Mouse (Mus musculus): ENCODE results near the gene Acp2. TPM values are rescaled to one million over a fixed set of nuclear protein-coding genes. Genes with fewer than 3 reads are reported as not detected.

Gene Acp2
- polyA plus RNA-seq, 1 experiment from 2014 or later: 34.9 TPM

GRCm38 (mm10) chr2:91248366-91248765 is 45.7 kb downstream of the Acp2 start:
- Histone ChIP-seq H3K4me1 (replicated peaks) (peaks cover 3% of the 10 kb centered on the region; the same call in 1 of the 2 replicates), H3K27me3 (ENCODE audit: insufficient read depth, poor library complexity, severe bottlenecking) (peaks cover 12% of the 10 kb centered on the region), H3K9me3 (no peaks in the 10 kb centered on the region), H3K27ac (no peak overlapping the region), H3K36me3 (no peaks in the 10 kb centered on the region), H3K4me3 (no peak overlapping the region)
- DNase-seq (ENCODE audit: low spot score): no peak
- 84% methylated on average over 4 of the region's 4 CpGs for WGBS

GRCm38 (mm10) chr2:91252001-91252400 is 49.3 kb downstream of the Acp2 start:
- Histone ChIP-seq H3K4me3 (no peak overlapping the region), H3K36me3 (no peaks in the 10 kb centered on the region), H3K27ac (no peak overlapping the region), H3K27me3 (ENCODE audit: insufficient read depth, poor library complexity, severe bottlenecking) (peaks cover 38% of the 10 kb centered on the region), H3K4me1 (replicated peaks) (peaks cover 26% of the 10 kb centered on the region), H3K9me3 (no peaks in the 10 kb centered on the region)
- no peak for DNase-seq (ENCODE audit: low spot score)
- 82% methylated on average over 4 of the region's 4 CpGs for WGBS

- DNase-seq (ENCODE audit: low spot score): no peak
- WGBS: 58% methylated on average over 4 of the region's 4 CpGs
- Histone ChIP-seq H3K4me3 (no peak overlapping the region), H3K27ac (no peak overlapping the region), H3K27me3 (ENCODE audit: insufficient read depth, poor library complexity, severe bottlenecking) (peaks cover 39% of the 10 kb centered on the region), H3K9me3 (no peaks in the 10 kb centered on the region), H3K4me1 (replicated peaks) (peaks cover 31% of the 10 kb centered on the region), H3K36me3 (no peaks in the 10 kb centered on the region)
These were observed 49.8 kb downstream of the Acp2 start for GRCm38 (mm10) chr2:91252512-91252911.

GRCm38 (mm10) chr2:91254725-91255380 is 52.2 kb downstream of the Acp2 start:
- H3K9me3 ChIP-seq: no peaks in the 10 kb centered on the region
- WGBS: 31% methylated on average over 8 of the region's 8 CpGs
- H3K36me3 ChIP-seq: no peaks in the 10 kb centered on the region
- peaks cover 49% of the 10 kb centered on the region for H3K4me1 ChIP-seq (replicated peaks)
- H3K27ac ChIP-seq: 0 out of 2 replicates have a peak overlapping the region, but pooled peaks have one; percentile 91
- peak overlapping the region; percentile 70; the same call in 1 of the 2 replicates for H3K4me3 ChIP-seq
- DNase-seq (ENCODE audit: low spot score): no peak
- peaks cover 50% of the 10 kb centered on the region for H3K27me3 ChIP-seq (ENCODE audit: insufficient read depth, poor library complexity, severe bottlenecking)

- peaks cover 50% of the 10 kb centered on the region for H3K27me3 ChIP-seq (ENCODE audit: insufficient read depth, poor library complexity, severe bottlenecking)
- H3K4me1 ChIP-seq (replicated peaks): peaks cover 49% of the 10 kb centered on the region
- H3K36me3 ChIP-seq: peaks cover under 1% of the 10 kb centered on the region; the same call in 1 of the 2 replicates
- no peaks in the 10 kb centered on the region for H3K9me3 ChIP-seq
- DNase-seq (ENCODE audit: low spot score): peak; percentile 59
- WGBS: 1% methylated on average over 27 of the region's 27 CpGs
- H3K27ac ChIP-seq: peak within 1 kb of the TSS; percentile 91
- peak within 1 kb of the TSS; percentile 70 for H3K4me3 ChIP-seq
These were observed 53.0 kb downstream of the Acp2 start, which contains the start of gene Pacsin3 for GRCm38 (mm10) chr2:91255661-91256150. Gene Pacsin3, plus strand, starts transcription at chr2:91255954.

- Histone ChIP-seq H3K9me3 (no peaks in the 10 kb centered on the region), H3K27me3 (ENCODE audit: insufficient read depth, poor library complexity, severe bottlenecking) (peaks cover 50% of the 10 kb centered on the region), H3K36me3 (peaks cover 9% of the 10 kb centered on the region), H3K27ac (peak overlapping the region; percentile 91), H3K4me3 (peak overlapping the region; percentile 70), H3K4me1 (replicated peaks) (peaks cover 49% of the 10 kb centered on the region)
- DNase-seq (ENCODE audit: low spot score): peak; percentile 68
- WGBS: under 1% methylated on average over 52 of the region's 52 CpGs
These were observed 53.8 kb downstream of the Acp2 start for GRCm38 (mm10) chr2:91256256-91257125.

- Histone ChIP-seq H3K4me3 (peak overlapping the region; percentile 70), H3K4me1 (replicated peaks) (peaks cover 49% of the 10 kb centered on the region), H3K9me3 (no peaks in the 10 kb centered on the region), H3K36me3 (peaks cover 16% of the 10 kb centered on the region), H3K27ac (peak overlapping the region; percentile 91), H3K27me3 (ENCODE audit: insufficient read depth, poor library complexity, severe bottlenecking) (peaks cover 48% of the 10 kb centered on the region)
- peak; percentile 80 for DNase-seq (ENCODE audit: low spot score)
- WGBS: 1% methylated on average over 22 of the region's 22 CpGs
These were observed 54.7 kb downstream of the Acp2 start for GRCm38 (mm10) chr2:91257126-91257980.

GRCm38 (mm10) chr2:91258054-91258453 is 55.4 kb downstream of the Acp2 start:
- peaks cover 23% of the 10 kb centered on the region for H3K36me3 ChIP-seq
- peaks cover 49% of the 10 kb centered on the region for H3K4me1 ChIP-seq (replicated peaks)
- H3K4me3 ChIP-seq: peak overlapping the region; percentile 70
- peaks cover 41% of the 10 kb centered on the region for H3K27me3 ChIP-seq (ENCODE audit: insufficient read depth, poor library complexity, severe bottlenecking)
- H3K9me3 ChIP-seq: no peaks in the 10 kb centered on the region
- WGBS: 73% methylated on average over 5 of the region's 5 CpGs
- H3K27ac ChIP-seq: peak overlapping the region; percentile 91
- no peak for DNase-seq (ENCODE audit: low spot score)

GRCm38 (mm10) chr2:91258830-91259229 is 56.1 kb downstream of the Acp2 start:
- H3K27me3 ChIP-seq (ENCODE audit: insufficient read depth, poor library complexity, severe bottlenecking): peaks cover 33% of the 10 kb centered on the region
- H3K27ac ChIP-seq: no peak overlapping the region
- 62% methylated on average over 1 of the region's 1 CpGs for WGBS
- H3K4me1 ChIP-seq (replicated peaks): peaks cover 50% of the 10 kb centered on the region
- no peak overlapping the region for H3K4me3 ChIP-seq
- H3K9me3 ChIP-seq: no peaks in the 10 kb centered on the region
- H3K36me3 ChIP-seq: peaks cover 31% of the 10 kb centered on the region
- DNase-seq (ENCODE audit: low spot score): no peak

GRCm38 (mm10) chr2:91259493-91259892 is 56.8 kb downstream of the Acp2 start:
- H3K27me3 ChIP-seq (ENCODE audit: insufficient read depth, poor library complexity, severe bottlenecking): peaks cover 27% of the 10 kb centered on the region
- no peak for DNase-seq (ENCODE audit: low spot score)
- no peaks in the 10 kb centered on the region for H3K9me3 ChIP-seq
- peaks cover 35% of the 10 kb centered on the region for H3K36me3 ChIP-seq
- H3K27ac ChIP-seq: no peak overlapping the region
- 93% methylated on average over 1 of the region's 1 CpGs for WGBS
- H3K4me1 ChIP-seq (replicated peaks): peaks cover 56% of the 10 kb centered on the region
- H3K4me3 ChIP-seq: no peak overlapping the region
